Mouse (Mus musculus): ENCODE measurements around the gene Cpxm1.
"Not testable (repeated sequence)": the region's sequence is repeated elsewhere in the genome, so short reads cannot be mapped to it uniquely, and the experiment has no call there.

Cpxm1 gene

GRCm38 (mm10) chr2:130404939-130405338 is 7.6 kb upstream of the Cpxm1 start, which contains the start of the genes Gm28372 and 1700020A23Rik:
TSS of gene Gm28372 (plus strand) at chr2:130405239.
TSS of gene 1700020A23Rik (plus strand) at chr2:130405259.
- no peak for DNase-seq (ENCODE audit: extremely low spot score, low spot score)

- DNase-seq (ENCODE audit: extremely low spot score, low spot score), result no peak
Observed at GRCm38 (mm10) chr2:130401891-130402290, 4.5 kb upstream of the Cpxm1 start.

GRCm38 (mm10) chr2:130400046-130400445 is 2.7 kb upstream of the Cpxm1 start:
- DNase-seq (ENCODE audit: extremely low spot score, low spot score), result no peak

GRCm38 (mm10) chr2:130398091-130398490 is 717 bp upstream of the Cpxm1 start:
- no peak for DNase-seq (ENCODE audit: extremely low spot score, low spot score)

- DNase-seq (ENCODE audit: extremely low spot score, low spot score), result no peak
Observed at GRCm38 (mm10) chr2:130395696-130396095, 1.7 kb downstream of the Cpxm1 start.

- DNase-seq (ENCODE audit: extremely low spot score, low spot score), result no peak
Observed at GRCm38 (mm10) chr2:130392836-130393235, 4.5 kb downstream of the Cpxm1 start.

- DNase-seq (ENCODE audit: extremely low spot score, low spot score), result no peak
Observed at GRCm38 (mm10) chr2:130390993-130391625, 6.3 kb downstream of the Cpxm1 start.

- no peak for DNase-seq (ENCODE audit: extremely low spot score, low spot score)
Observed at GRCm38 (mm10) chr2:130388796-130389195, 8.6 kb downstream of the Cpxm1 start.

- no peak for DNase-seq (ENCODE audit: extremely low spot score, low spot score)
Observed at GRCm38 (mm10) chr2:130386212-130386611, 11.2 kb downstream of the Cpxm1 start.

GRCm38 (mm10) chr2:130383895-130384294 is 13.5 kb downstream of the Cpxm1 start:
- no peak for DNase-seq (ENCODE audit: extremely low spot score, low spot score)

- DNase-seq (ENCODE audit: extremely low spot score, low spot score), result no peak
Observed at GRCm38 (mm10) chr2:130383205-130383604, 14.2 kb downstream of the Cpxm1 start.

- no peak for DNase-seq (ENCODE audit: extremely low spot score, low spot score)
Observed at GRCm38 (mm10) chr2:130374951-130375350, 22.4 kb downstream of the Cpxm1 start.

- not testable (repeated sequence) for DNase-seq (ENCODE audit: extremely low spot score, low spot score)
Observed at GRCm38 (mm10) chr2:130373026-130373425, 24.3 kb downstream of the Cpxm1 start.

GRCm38 (mm10) chr2:130367386-130367785 is 30.0 kb downstream of the Cpxm1 start:
- no peak for DNase-seq (ENCODE audit: extremely low spot score, low spot score)

GRCm38 (mm10) chr2:130365211-130366094 is 31.9 kb downstream of the Cpxm1 start:
- DNase-seq (ENCODE audit: extremely low spot score, low spot score), result peak; percentile 23

- peak; percentile 49 for DNase-seq (ENCODE audit: extremely low spot score, low spot score)
Observed at GRCm38 (mm10) chr2:130362511-130363026, 34.8 kb downstream of the Cpxm1 start.

GRCm38 (mm10) chr2:130358852-130359251 is 38.5 kb downstream of the Cpxm1 start:
- DNase-seq (ENCODE audit: extremely low spot score, low spot score), result no peak

- DNase-seq (ENCODE audit: extremely low spot score, low spot score), result no peak
Observed at GRCm38 (mm10) chr2:130357551-130357950, 39.8 kb downstream of the Cpxm1 start.

- DNase-seq (ENCODE audit: extremely low spot score, low spot score), result no peak
Observed at GRCm38 (mm10) chr2:130353889-130354288, 43.5 kb downstream of the Cpxm1 start.

GRCm38 (mm10) chr2:130353411-130353810 is 44.0 kb downstream of the Cpxm1 start:
- no peak for DNase-seq (ENCODE audit: extremely low spot score, low spot score)

- no peak for DNase-seq (ENCODE audit: extremely low spot score, low spot score)
Observed at GRCm38 (mm10) chr2:130351758-130352339, 45.5 kb downstream of the Cpxm1 start.

GRCm38 (mm10) chr2:130350376-130350775 is 47.0 kb downstream of the Cpxm1 start:
- no peak for DNase-seq (ENCODE audit: extremely low spot score, low spot score)

All from neural tube, embryonic 10.5 days (tissue).